Mouse (Mus musculus): ENCODE measurements at regions not wholly inside any gene's neighbourhood (a gene's known extent, or its start where the extent isn't known, plus 50 kb on each side); places are given as distances from the start of the nearest gene placed in this dataset.
"Not testable (repeated sequence)": the region's sequence is repeated elsewhere in the genome, so short reads cannot be mapped to it uniquely, and the experiment has no call there.

GRCm38 (mm10) chr2:116526203-116526602 lies 352.3 kb upstream of the Tmco5 start:
- H3K36me3 ChIP-seq (ENCODE audit: insufficient read depth, low read length); ATAC-seq (ENCODE audit: low FRiP score); H3K27me3 ChIP-seq (ENCODE audit: insufficient read depth, low read length); H3K27ac ChIP-seq (ENCODE audit: low read depth, low read length); H3K9ac ChIP-seq (replicated peaks; ENCODE audit: low read length, poor library complexity, severe bottlenecking); H3K4me3 ChIP-seq (ENCODE audit: low read depth, low read length); H3K4me1 ChIP-seq (ENCODE audit: insufficient read depth, low read length); DNase-seq (ENCODE audit: low spot score); H3K9me3 ChIP-seq (ENCODE audit: low read length); H3K4me2 ChIP-seq (ENCODE audit: low read depth, low read length, poor library complexity, severe bottlenecking): not testable (repeated sequence)
- WGBS, result 91% methylated on average over 1 of the region's 3 CpGs

DNA sequence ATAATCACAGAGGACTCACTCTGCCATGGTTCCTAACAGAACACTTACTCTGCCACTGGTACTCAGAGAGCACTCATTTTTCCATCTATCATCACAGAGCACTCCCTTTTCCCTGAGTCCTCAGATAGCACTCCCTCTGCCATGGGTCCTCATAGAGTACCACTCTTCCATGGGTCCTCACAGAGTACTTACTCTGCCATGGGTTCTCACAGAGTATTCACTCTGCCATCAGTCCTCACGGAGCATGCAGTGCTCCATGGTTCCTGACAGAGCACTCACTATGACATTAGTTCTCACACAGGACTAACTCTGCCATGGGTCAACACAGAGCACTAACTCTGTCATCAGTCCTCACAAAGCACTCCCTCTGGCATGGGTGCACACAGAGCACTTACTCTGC lies 342.0 kb upstream of the Tmco5 start:
- DNase-seq (ENCODE audit: low spot score) (no peak), ATAC-seq (ENCODE audit: low FRiP score) (no peak)
- H3K9ac ChIP-seq (replicated peaks; ENCODE audit: low read length, poor library complexity, severe bottlenecking), result no peak overlapping the region
- H3K36me3 ChIP-seq (ENCODE audit: insufficient read depth, low read length), result no peaks in the 10 kb centered on the region
- H3K27me3 ChIP-seq (ENCODE audit: insufficient read depth, low read length), result no peaks in the 10 kb centered on the region
- no peak for TF ChIP-seq CTCF (IDR thresholded peaks at IDR 0.05)
- peaks cover 10% of the 10 kb centered on the region; the same call in 1 of the 2 replicates for H3K9me3 ChIP-seq (ENCODE audit: low read length)
- H3K4me2 ChIP-seq (ENCODE audit: low read depth, low read length, poor library complexity, severe bottlenecking), result no peak overlapping the region
- WGBS, result 88% methylated on average over 1 of the region's 1 CpGs
- H3K4me3 ChIP-seq (ENCODE audit: low read depth, low read length), result no peak overlapping the region
- no peak overlapping the region for H3K27ac ChIP-seq (ENCODE audit: low read depth, low read length)
- H3K4me1 ChIP-seq (ENCODE audit: insufficient read depth, low read length), result no peaks in the 10 kb centered on the region

DNA sequence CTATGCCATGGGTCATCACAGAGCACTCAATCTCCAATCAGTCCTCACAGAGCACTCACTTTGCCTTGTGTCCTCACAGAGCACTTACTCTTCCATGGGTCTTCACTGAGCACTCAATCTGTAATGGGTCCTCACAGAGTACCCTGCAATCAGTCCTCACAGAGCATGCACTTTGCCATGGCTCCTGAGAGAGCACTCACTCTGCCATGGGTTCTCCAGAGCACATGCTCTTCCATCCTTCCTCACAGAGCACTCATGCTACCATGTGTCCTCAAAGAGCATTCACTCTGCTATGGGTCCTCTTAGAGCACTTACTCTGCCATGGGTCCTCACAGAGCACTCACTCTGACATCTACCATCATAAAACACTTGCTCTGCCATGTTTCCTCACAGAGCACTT lies 319.1 kb upstream of the Tmco5 start:
- H3K9me3 ChIP-seq (ENCODE audit: low read length), result no peaks in the 10 kb centered on the region
- no peaks in the 10 kb centered on the region for H3K27me3 ChIP-seq (ENCODE audit: insufficient read depth, low read length)
- no peak overlapping the region for H3K9ac ChIP-seq (replicated peaks; ENCODE audit: low read length, poor library complexity, severe bottlenecking)
- no peak overlapping the region for H3K4me2 ChIP-seq (ENCODE audit: low read depth, low read length, poor library complexity, severe bottlenecking)
- H3K4me3 ChIP-seq (ENCODE audit: low read depth, low read length), result no peak overlapping the region
- H3K4me1 ChIP-seq (ENCODE audit: insufficient read depth, low read length), result no peaks in the 10 kb centered on the region
- no peak for TF ChIP-seq CTCF (IDR thresholded peaks at IDR 0.05)
- H3K27ac ChIP-seq (ENCODE audit: low read depth, low read length), result no peak overlapping the region
- no peaks in the 10 kb centered on the region for H3K36me3 ChIP-seq (ENCODE audit: insufficient read depth, low read length)
- DNase-seq (ENCODE audit: low spot score), result no peak
- no peak for ATAC-seq (ENCODE audit: low FRiP score)

- WGBS, result 26% methylated on average over 2 of the region's 2 CpGs
- DNase-seq (ENCODE audit: low spot score), result no peak
Observed at GRCm38 (mm10) chr2:116583989-116584388, 294.5 kb upstream of the Tmco5 start.

GRCm38 (mm10) chr2:116586203-116586959 lies 292.1 kb upstream of the Tmco5 start:
- Histone ChIP-seq H3K9me3 (ENCODE audit: low read length) (no peaks in the 10 kb centered on the region), H3K27me3 (ENCODE audit: insufficient read depth, low read length) (no peaks in the 10 kb centered on the region), H3K4me1 (ENCODE audit: insufficient read depth, low read length) (no peaks in the 10 kb centered on the region), H3K27ac (ENCODE audit: low read depth, low read length) (no peak overlapping the region), H3K9ac (replicated peaks; ENCODE audit: low read length, poor library complexity, severe bottlenecking) (no peak overlapping the region), H3K4me2 (ENCODE audit: low read depth, low read length, poor library complexity, severe bottlenecking) (no peak overlapping the region), H3K4me3 (ENCODE audit: low read depth, low read length) (no peak overlapping the region), H3K36me3 (ENCODE audit: insufficient read depth, low read length) (no peaks in the 10 kb centered on the region)
- no peak for DNase-seq (ENCODE audit: low spot score)
- 67% methylated on average over 11 of the region's 11 CpGs for WGBS
- ATAC-seq (ENCODE audit: low FRiP score), result no peak
- no peak for TF ChIP-seq CTCF (IDR thresholded peaks at IDR 0.05)

More at GRCm38 (mm10) chr2:116583989-116584388, 294.5 kb upstream of the Tmco5 start:
- Histone ChIP-seq H3K4me2 (ENCODE audit: low read depth, low read length, poor library complexity, severe bottlenecking) (no peak overlapping the region), H3K4me3 (ENCODE audit: low read depth, low read length) (no peak overlapping the region), H3K9ac (replicated peaks; ENCODE audit: low read length, poor library complexity, severe bottlenecking) (no peak overlapping the region), H3K27ac (ENCODE audit: low read depth, low read length) (no peak overlapping the region), H3K4me1 (ENCODE audit: insufficient read depth, low read length) (no peaks in the 10 kb centered on the region), H3K36me3 (ENCODE audit: insufficient read depth, low read length) (no peaks in the 10 kb centered on the region), H3K9me3 (ENCODE audit: low read length) (no peaks in the 10 kb centered on the region), H3K27me3 (ENCODE audit: insufficient read depth, low read length) (no peaks in the 10 kb centered on the region)
- no peak for TF ChIP-seq CTCF (IDR thresholded peaks at IDR 0.05)
- no peak for ATAC-seq (ENCODE audit: low FRiP score)

GRCm38 (mm10) chr2:116605869-116606268 lies 272.6 kb upstream of the Tmco5 start:
- H3K4me3 ChIP-seq (ENCODE audit: low read depth, low read length), result no peak overlapping the region
- H3K4me2 ChIP-seq (ENCODE audit: low read depth, low read length, poor library complexity, severe bottlenecking), result no peak overlapping the region
- no peak overlapping the region for H3K9ac ChIP-seq (replicated peaks; ENCODE audit: low read length, poor library complexity, severe bottlenecking)
- WGBS, result 47% methylated on average over 5 of the region's 5 CpGs
- TF ChIP-seq CTCF (IDR thresholded peaks at IDR 0.05), result no peak
- H3K4me1 ChIP-seq (ENCODE audit: insufficient read depth, low read length), result no peaks in the 10 kb centered on the region
- no peaks in the 10 kb centered on the region for H3K9me3 ChIP-seq (ENCODE audit: low read length)
- ATAC-seq (ENCODE audit: low FRiP score) (no peak), DNase-seq (ENCODE audit: low spot score) (no peak)
- no peaks in the 10 kb centered on the region for H3K27me3 ChIP-seq (ENCODE audit: insufficient read depth, low read length)
- no peak overlapping the region for H3K27ac ChIP-seq (ENCODE audit: low read depth, low read length)
- H3K36me3 ChIP-seq (ENCODE audit: insufficient read depth, low read length), result no peaks in the 10 kb centered on the region
